Mouse (Mus musculus) lung, adult 2 months (tissue): ENCODE data around the gene Dop1b.

ENCODE experiments used
- CTCF ChIP-seq: fragments of 200-500 bp; IDR thresholded peaks from 2 replicates; pipeline ENCODE4 v1.5.1; 2011; ENCODE audit warnings: mild to moderate bottlenecking, low read length, control low read depth; ENCODE audit not compliant: insufficient read depth
- POLR2A ChIP-seq: fragments of 200-500 bp; IDR thresholded peaks from 2 replicates; pipeline ENCODE4 v1.6.1; 2011; ENCODE audit warnings: low read depth, mild to moderate bottlenecking, control low read depth, low read length, borderline replicate concordance; ENCODE audit errors: extremely low read depth

DNA sequence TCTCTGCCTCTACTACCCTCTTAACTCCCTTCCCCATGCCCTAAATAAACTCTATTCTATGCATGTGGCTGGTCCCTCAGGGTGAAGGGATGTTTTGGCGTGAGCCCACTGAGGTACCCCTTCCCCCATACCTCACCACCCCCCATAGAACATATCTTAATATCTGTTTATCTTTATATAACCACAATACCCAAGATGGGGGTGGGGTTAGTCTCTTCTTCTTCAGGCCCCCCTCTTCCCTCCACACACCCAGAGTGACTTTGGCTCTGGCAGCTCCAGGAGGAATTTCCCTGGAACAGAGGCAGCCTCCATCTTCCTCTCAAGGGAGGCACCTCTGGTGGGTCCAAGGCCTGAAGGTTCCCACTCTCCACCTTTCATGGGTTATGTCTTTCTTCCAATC lies 108.3 kb downstream of the Dop1b start:
- TF ChIP-seq CTCF (no peak), POLR2A (no peak)
